Comparison of ENCODE assay signal across 25 mouse cellular contexts in the genomic region with DNA sequence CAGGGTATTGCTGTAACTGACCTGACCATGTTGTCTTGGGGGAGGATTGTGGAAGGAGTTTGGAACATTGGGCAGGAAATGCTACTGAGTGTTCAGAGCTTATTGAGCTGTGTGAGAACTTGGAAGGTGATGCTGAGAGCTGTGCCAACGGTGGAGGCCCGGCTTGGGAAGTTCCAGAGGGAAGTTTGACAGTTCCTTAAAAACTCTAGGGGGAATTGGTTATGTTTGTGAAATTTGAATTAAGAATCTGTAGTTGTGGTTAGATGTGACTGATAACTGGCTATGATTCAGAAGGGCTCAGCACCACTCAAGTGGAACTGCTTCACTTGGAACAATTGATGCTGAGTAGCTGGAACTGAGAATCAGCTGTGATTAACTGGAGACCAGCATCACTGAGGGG. TPM values are rescaled to one million over a fixed set of nuclear protein-coding genes. Genes with fewer than 3 reads are reported as not detected.
DNase-seq lines count a peak whose midpoint lies in the region; ATAC-seq and TF ChIP-seq lines count a peak whose summit lies in the region.
"Had no signal": no experiment of that assay in that cellular context is flagged by ENCODE, and none has a peak within 500 bp of the region (broad histone marks: within the 10 kb centered on the region; RNA-seq: fewer than 3 reads in every experiment).

No protein-coding gene starts in this region.

- no peak for TF ChIP-seq CTCF in liver, adult 2 months (IDR thresholded peaks at IDR 0.05; ENCODE audit: low read depth, low read length)
- no peak for TF ChIP-seq CTCF in midbrain, postnatal 0 days (IDR thresholded peaks at IDR 0.05)

- DNase-seq in liver, adult 2 months (ENCODE audit: extremely low read depth, low read depth, low spot score) = peak; percentile 20
- no peak for DNase-seq in liver
- peak; percentile 13 for DNase-seq in midbrain, postnatal 0 days (ENCODE audit: low spot score)
- peak; percentile 69 for DNase-seq in Muller cell, postnatal 12 days (ENCODE audit: inconsistent ontology term)
- DNase-seq: adrenal gland, adult 2 months; cerebellum, adult 9-11 months; forebrain, postnatal 0 days; gastrocnemius, adult 2 months; heart, adult 11 months; kidney, adult 11 months; left cerebral cortex, postnatal 4 days; spleen, adult 18-20 months; thymus, postnatal 25 days had no signal

- 19% methylated on average over 2 of the region's 2 CpGs for WGBS in liver, adult 2 months
- WGBS in midbrain, postnatal 0 days = 80% methylated on average over 2 of the region's 2 CpGs
- WGBS in midbrain, embryonic 16.5 days = 85% methylated on average over 2 of the region's 2 CpGs
- 87% methylated on average over 2 of the region's 2 CpGs for WGBS in liver, embryonic 15.5 days (ENCODE audit: insufficient replicate concordance)

- H3K9me3 ChIP-seq in midbrain, postnatal 0 days (ENCODE audit: low read length) = no peaks in the 10 kb centered on the region
- H3K9me3 ChIP-seq in midbrain, embryonic 16.5 days (replicated peaks; ENCODE audit: control insufficient read depth, low read length, poor library complexity, severe bottlenecking) = no peaks in the 10 kb centered on the region
- no peaks in the 10 kb centered on the region for H3K9me3 ChIP-seq in liver, embryonic 15.5 days (replicated peaks)
- H3K9me3 ChIP-seq: embryonic facial prominence, embryonic 13.5 days; forebrain, embryonic 10.5 days; G1E; heart, embryonic 15.5 days; midbrain, embryonic 12.5 days had no signal

- ATAC-seq in midbrain, postnatal 0 days (ENCODE audit: low FRiP score) = no peak
- ATAC-seq in midbrain, embryonic 16.5 days = no peak
- no peak for ATAC-seq in liver, embryonic 15.5 days (ENCODE audit: insufficient read depth)
- no peak for ATAC-seq in granulocyte monocyte progenitor cell, adult 5-6 weeks (replicated peaks; ENCODE audit: poor library complexity, severe bottlenecking)
- no peak for ATAC-seq in erythroblast, adult 5-6 weeks (replicated peaks; ENCODE audit: low FRiP score, poor library complexity, severe bottlenecking)
- ATAC-seq: CD4-positive, CD25-positive, alpha-beta regulatory T cell, adult 4 months; forebrain, postnatal 0 days had no signal

- no peak overlapping the region for H3K9ac ChIP-seq in liver, adult 2 months (ENCODE audit: low read depth, low read length)
- no peak overlapping the region for H3K9ac ChIP-seq in midbrain, postnatal 0 days (replicated peaks; ENCODE audit: low read length, poor library complexity, severe bottlenecking)
- H3K9ac ChIP-seq in midbrain, embryonic 16.5 days (ENCODE audit: low read depth, low read length) = no peak overlapping the region
- H3K9ac ChIP-seq in liver, embryonic 15.5 days = no peak overlapping the region
- H3K9ac ChIP-seq: embryonic facial prominence, embryonic 13.5 days; forebrain, postnatal 0 days; heart, embryonic 15.5 days; liver, embryonic 14.5 days; midbrain, embryonic 12.5 days had no signal

- H3K4me1 ChIP-seq in liver, adult 2 months (ENCODE audit: control insufficient read depth, insufficient read depth, low read length) = no peaks in the 10 kb centered on the region
- 0 out of 2 replicates have a peak, but pooled peaks cover 5% of the 10 kb centered on the region for H3K4me1 ChIP-seq in midbrain, postnatal 0 days (ENCODE audit: insufficient read depth, low read length)
- peaks cover 9% of the 10 kb centered on the region; the same call in 1 of the 2 replicates for H3K4me1 ChIP-seq in midbrain, embryonic 16.5 days (ENCODE audit: control insufficient read depth, insufficient read depth, low read length)
- peaks cover 41% of the 10 kb centered on the region for H3K4me1 ChIP-seq in liver, embryonic 15.5 days (replicated peaks)
- H3K4me1 ChIP-seq: embryonic facial prominence, embryonic 13.5 days; forebrain, embryonic 10.5 days; heart, embryonic 15.5 days had no signal

- H3K36me3 ChIP-seq in liver, adult 2 months (ENCODE audit: control insufficient read depth, insufficient read depth, low read length) = peaks cover 31% of the 10 kb centered on the region
- H3K36me3 ChIP-seq in midbrain, postnatal 0 days (ENCODE audit: insufficient read depth, low read length) = peaks cover 27% of the 10 kb centered on the region
- peaks cover 4% of the 10 kb centered on the region; the same call in 1 of the 2 replicates for H3K36me3 ChIP-seq in midbrain, embryonic 16.5 days (ENCODE audit: control insufficient read depth, insufficient read depth, low read length)
- peaks cover 81% of the 10 kb centered on the region for H3K36me3 ChIP-seq in liver, embryonic 15.5 days (replicated peaks)

- H3K79me2 ChIP-seq in liver, adult 2 months (ENCODE audit: control insufficient read depth, insufficient read depth, low read length) = peaks cover 21% of the 10 kb centered on the region; the same call in 1 of the 2 replicates

- H3K27me3 ChIP-seq in liver, adult 2 months (ENCODE audit: control insufficient read depth, insufficient read depth, low read length) = no peaks in the 10 kb centered on the region
- H3K27me3 ChIP-seq in midbrain, postnatal 0 days (ENCODE audit: insufficient read depth, low read length) = no peaks in the 10 kb centered on the region
- H3K27me3 ChIP-seq in midbrain, embryonic 16.5 days (ENCODE audit: control insufficient read depth, insufficient read depth, low read depth, low read length) = no peaks in the 10 kb centered on the region
- no peaks in the 10 kb centered on the region for H3K27me3 ChIP-seq in liver, embryonic 15.5 days
- H3K27me3 ChIP-seq: embryonic facial prominence, embryonic 13.5 days; heart, embryonic 15.5 days; midbrain, embryonic 12.5 days had no signal

- TF ChIP-seq POLR2A in liver, adult 2 months (IDR thresholded peaks at IDR 0.05; ENCODE audit: extremely low read depth, insufficient read depth, low read length) = no peak

- H3K4me3 ChIP-seq in liver, adult 2 months (ENCODE audit: insufficient read depth, low read depth, low read length) = no peak overlapping the region
- no peak overlapping the region for H3K4me3 ChIP-seq in midbrain, postnatal 0 days (ENCODE audit: low read depth, low read length)
- H3K4me3 ChIP-seq in midbrain, embryonic 16.5 days (ENCODE audit: low read depth, low read length) = no peak overlapping the region
- H3K4me3 ChIP-seq in liver, embryonic 15.5 days (replicated peaks) = no peak overlapping the region
- H3K4me3 ChIP-seq: embryonic facial prominence, embryonic 13.5 days; forebrain, embryonic 10.5 days; gastrocnemius, adult 2 months; heart, embryonic 15.5 days; midbrain, embryonic 12.5 days had no signal

- H3K27ac ChIP-seq in liver, adult 2 months (replicated peaks; ENCODE audit: insufficient read depth, low read depth, low read length) = no peak overlapping the region
- H3K27ac ChIP-seq in midbrain, postnatal 0 days (ENCODE audit: low read depth, low read length) = no peak overlapping the region
- no peak overlapping the region; the same call in 1 of the 2 replicates for H3K27ac ChIP-seq in midbrain, embryonic 16.5 days (ENCODE audit: low read length)
- H3K27ac ChIP-seq in liver, embryonic 15.5 days (replicated peaks) = peak overlapping the region; percentile 87
- H3K27ac ChIP-seq: embryonic facial prominence, embryonic 13.5 days; forebrain, embryonic 10.5 days; gastrocnemius, adult 2 months; heart, embryonic 15.5 days; kidney, postnatal 0 days; midbrain, embryonic 12.5 days had no signal

- no peak overlapping the region for H3K4me2 ChIP-seq in midbrain, postnatal 0 days (ENCODE audit: low read depth, low read length, poor library complexity, severe bottlenecking)
- no peak overlapping the region for H3K4me2 ChIP-seq in midbrain, embryonic 16.5 days (ENCODE audit: low read length)
- no peak overlapping the region for H3K4me2 ChIP-seq in liver, embryonic 15.5 days
- H3K4me2 ChIP-seq: embryonic facial prominence, embryonic 13.5 days; heart, embryonic 15.5 days; midbrain, embryonic 12.5 days had no signal

RNA-seq across cellular contexts. Expression of a gene that starts 10.6 kb away (rescaled TPM):
- total RNA-seq in liver, adult 2 months (2014; rRNA removed) = 25.7 and 27.7 TPM in 2 replicates
- polyA plus RNA-seq in liver, adult 2 months (2012; rRNA removed) = 19.3 and 23.4 TPM in 2 replicates
- total RNA-seq in midbrain, postnatal 0 days (2014; rRNA removed) = 58.5 and 63.6 TPM in 2 replicates
- polyA plus RNA-seq in midbrain, postnatal 0 days (2015; fragmentation: Nextera tagmentation; extraction: Ambion mirVana) = 105 and 106 TPM in 2 replicates
- 122 and 127 TPM in 2 replicates for polyA plus RNA-seq in midbrain, embryonic 16.5 days (2015; fragmentation: Nextera tagmentation; extraction: Ambion mirVana)
- 57.1 and 65.1 TPM in 2 replicates for polyA plus RNA-seq in liver, embryonic 15.5 days (2015; fragmentation: Nextera tagmentation; extraction: Ambion mirVana)
- 33.2 and 69.7 TPM in 2 replicates for total RNA-seq in granulocyte monocyte progenitor cell, adult 5-6 weeks (2014; fragmentation: Nextera tagmentation)
- total RNA-seq in granulocyte monocyte progenitor cell, adult 5-6 weeks (2017) = 144 and 178 TPM in 2 replicates
- total RNA-seq in erythroblast, adult 5-6 weeks (2015; ENCODE audit: low replicate concordance) = 18.4 and 65.6 TPM in 2 replicates
- 239 and 340 TPM in 2 replicates for total RNA-seq in erythroblast, adult 5-6 weeks (2017; ENCODE audit: low replicate concordance)

RNA-seq across cellular contexts. Expression of a gene that starts 45.8 kb away (rescaled TPM):
- total RNA-seq in liver, adult 2 months (2014; rRNA removed) = 5.5 and 5.8 TPM in 2 replicates
- polyA plus RNA-seq in liver, adult 2 months (2012; rRNA removed) = 2.3 and 4.2 TPM in 2 replicates
- total RNA-seq in midbrain, postnatal 0 days (2014; rRNA removed) = 9.0 and 9.4 TPM in 2 replicates
- 8.3 and 8.6 TPM in 2 replicates for polyA plus RNA-seq in midbrain, postnatal 0 days (2015; fragmentation: Nextera tagmentation; extraction: Ambion mirVana)
- polyA plus RNA-seq in midbrain, embryonic 16.5 days (2015; fragmentation: Nextera tagmentation; extraction: Ambion mirVana) = 9.9 and 10.9 TPM in 2 replicates
- 5.3 and 5.6 TPM in 2 replicates for polyA plus RNA-seq in liver, embryonic 15.5 days (2015; fragmentation: Nextera tagmentation; extraction: Ambion mirVana)
- 22.8 and 23.7 TPM in 2 replicates for total RNA-seq in granulocyte monocyte progenitor cell, adult 5-6 weeks (2014; fragmentation: Nextera tagmentation)
- 7.8 and 8.9 TPM in 2 replicates for total RNA-seq in granulocyte monocyte progenitor cell, adult 5-6 weeks (2017)
- 6.5 and 7.7 TPM in 2 replicates for total RNA-seq in erythroblast, adult 5-6 weeks (2015; ENCODE audit: low replicate concordance)
- total RNA-seq in erythroblast, adult 5-6 weeks (2017; ENCODE audit: low replicate concordance) = 4.5 and 9.6 TPM in 2 replicates

RNA-seq across cellular contexts. Expression of a gene that starts 56.3 kb away (rescaled TPM):
- 1.9 TPM in 2 replicates for total RNA-seq in liver, adult 2 months (2014; rRNA removed)
- polyA plus RNA-seq in liver, adult 2 months (2012; rRNA removed) = 0.60 and 0.66 TPM in 2 replicates
- 3.8 and 6.7 TPM in 2 replicates for total RNA-seq in midbrain, postnatal 0 days (2014; rRNA removed)
- polyA plus RNA-seq in midbrain, postnatal 0 days (2015; fragmentation: Nextera tagmentation; extraction: Ambion mirVana) = 1.2 and 1.7 TPM in 2 replicates
- polyA plus RNA-seq in midbrain, embryonic 16.5 days (2015; fragmentation: Nextera tagmentation; extraction: Ambion mirVana) = 1.6 and 3.2 TPM in 2 replicates
- 0.92 and 1.1 TPM in 2 replicates for polyA plus RNA-seq in liver, embryonic 15.5 days (2015; fragmentation: Nextera tagmentation; extraction: Ambion mirVana)
- 2.7 and 5.4 TPM in 2 replicates for total RNA-seq in granulocyte monocyte progenitor cell, adult 5-6 weeks (2014; fragmentation: Nextera tagmentation)
- 5.2 and 6.1 TPM in 2 replicates for total RNA-seq in granulocyte monocyte progenitor cell, adult 5-6 weeks (2017)
- total RNA-seq in erythroblast, adult 5-6 weeks (2015; ENCODE audit: low replicate concordance) = 1.7 and 2.7 TPM in 2 replicates
- 20.6 and 22.0 TPM in 2 replicates for total RNA-seq in erythroblast, adult 5-6 weeks (2017; ENCODE audit: low replicate concordance)

RNA-seq across cellular contexts. Expression of a gene that starts 56.4 kb away (rescaled TPM):
- 8.8 and 9.3 TPM in 2 replicates for total RNA-seq in liver, adult 2 months (2014; rRNA removed)
- polyA plus RNA-seq in liver, adult 2 months (2012; rRNA removed) = 14.6 and 15.2 TPM in 2 replicates
- 21.9 and 47.2 TPM in 2 replicates for total RNA-seq in midbrain, postnatal 0 days (2014; rRNA removed)
- polyA plus RNA-seq in midbrain, postnatal 0 days (2015; fragmentation: Nextera tagmentation; extraction: Ambion mirVana) = 74.3 and 75.3 TPM in 2 replicates
- polyA plus RNA-seq in midbrain, embryonic 16.5 days (2015; fragmentation: Nextera tagmentation; extraction: Ambion mirVana) = 75.3 and 83.6 TPM in 2 replicates
- polyA plus RNA-seq in liver, embryonic 15.5 days (2015; fragmentation: Nextera tagmentation; extraction: Ambion mirVana) = 36.7 and 40.1 TPM in 2 replicates
- total RNA-seq in granulocyte monocyte progenitor cell, adult 5-6 weeks (2014; fragmentation: Nextera tagmentation) = 42.3 and 44.2 TPM in 2 replicates
- 34.7 and 48.5 TPM in 2 replicates for total RNA-seq in granulocyte monocyte progenitor cell, adult 5-6 weeks (2017)
- 14.4 and 17.1 TPM in 2 replicates for total RNA-seq in erythroblast, adult 5-6 weeks (2015; ENCODE audit: low replicate concordance)
- 6.8 and 37.2 TPM in 2 replicates for total RNA-seq in erythroblast, adult 5-6 weeks (2017; ENCODE audit: low replicate concordance)
